Mouse (Mus musculus) natural killer cell, adult 2 months (primary cell): ENCODE data around the gene Ift172.
"Not testable (repeated sequence)": the region's sequence is repeated elsewhere in the genome, so short reads cannot be mapped to it uniquely, and the experiment has no call there.

Experiments
- DNase-seq, 2 experiments: peaks; one replicate each; pipeline ENCODE4 v3.0.0; 2022; ENCODE audit warnings: low spot score in 2 of 2

Ift172 gene

DNA sequence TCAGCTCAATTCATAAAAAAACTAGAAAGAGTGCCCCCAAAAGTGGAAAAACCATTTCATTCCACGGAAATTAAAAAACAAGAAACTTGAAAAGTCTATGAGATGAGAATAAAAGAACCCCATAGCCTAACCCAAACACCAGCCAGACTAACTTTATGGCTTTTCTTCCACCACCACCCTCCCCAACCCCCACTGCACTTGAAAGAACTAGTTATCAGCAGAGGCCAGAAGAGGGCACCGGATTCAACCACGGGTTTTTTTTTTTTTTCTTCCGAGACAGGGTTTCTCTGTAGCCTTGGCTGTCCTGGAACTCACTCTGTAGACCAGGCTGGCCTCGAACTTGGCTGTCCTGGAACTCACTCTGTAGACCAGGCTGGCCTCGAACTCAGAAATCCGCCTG is 72.6 kb downstream of the Ift172 start:
- DNase-seq: peak; percentile 37 to 39

DNA sequence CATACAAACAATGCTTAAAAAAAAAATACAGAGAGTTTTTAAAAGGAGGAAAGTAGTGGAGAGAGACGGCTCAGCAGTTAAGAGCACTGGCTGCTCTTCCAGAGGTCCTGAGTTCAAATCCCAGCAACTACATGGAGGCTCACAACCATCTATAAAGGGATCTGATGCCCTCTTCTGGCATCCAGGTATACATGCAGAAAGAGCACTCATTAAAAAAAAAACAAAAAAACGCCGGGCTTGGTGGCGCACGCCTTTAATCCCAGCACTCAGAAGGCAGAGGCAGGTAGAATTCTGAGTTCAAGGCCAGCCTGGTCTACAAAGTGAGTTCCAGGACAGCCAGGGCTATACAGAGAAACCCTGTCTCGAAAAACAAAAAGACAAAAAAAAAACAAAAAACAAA is 74.4 kb downstream of the Ift172 start:
- not testable (repeated sequence) for DNase-seq

DNA sequence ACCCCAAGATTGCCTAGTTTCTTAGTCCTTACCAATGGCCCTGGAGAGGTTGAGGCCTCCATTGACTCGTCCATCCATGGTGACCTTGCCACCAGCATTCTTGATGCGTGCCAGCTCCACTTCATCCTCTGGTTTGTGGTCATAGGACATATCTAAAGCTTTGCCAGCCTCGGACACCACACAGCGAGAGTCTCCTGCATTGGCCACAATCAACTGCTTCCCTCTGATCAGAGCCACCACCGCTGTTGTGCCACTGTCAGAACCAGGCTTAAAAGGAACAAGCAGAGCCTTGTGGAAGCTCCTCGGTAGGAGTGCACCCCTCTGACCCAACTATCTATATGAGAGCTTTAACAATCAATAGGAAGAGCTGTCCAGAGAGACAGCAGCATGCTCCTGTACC is 86.5 kb downstream of the Ift172 start:
- no peak for DNase-seq

DNA sequence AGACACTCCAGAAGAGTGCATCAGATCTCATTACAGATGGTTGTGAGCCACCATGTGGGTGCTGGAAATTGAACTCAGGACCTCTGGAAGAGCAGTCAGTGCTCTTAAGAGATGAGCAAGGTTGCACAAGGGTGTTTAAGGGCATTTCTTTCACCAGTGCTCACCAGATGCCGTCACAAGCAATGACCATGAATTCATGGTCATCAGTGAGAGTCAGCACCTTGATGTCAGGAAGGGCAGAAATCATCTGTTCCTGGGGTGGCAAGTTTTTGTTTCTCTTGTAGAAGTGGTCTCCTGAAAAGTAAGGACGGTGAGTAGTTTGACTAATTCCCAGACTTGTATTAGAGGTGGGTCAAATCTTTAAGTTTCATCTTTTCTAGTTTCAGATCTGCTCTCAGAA is 87.0 kb downstream of the Ift172 start:
- no peak for DNase-seq
